ENCODE assay signal across 22 mouse cellular contexts in genomic region chr4:70335444-70336144, GRCm38 (mm10).
DNase-seq lines count a peak whose midpoint lies in the region; ATAC-seq and TF ChIP-seq lines count a peak whose summit lies in the region.
"Had no signal": no experiment of that assay in that cellular context is flagged by ENCODE, and none has a peak within 500 bp of the region (broad histone marks: within the 10 kb centered on the region; RNA-seq: fewer than 3 reads in every experiment).

No protein-coding gene starts in this region.

- 38% methylated on average over 11 of the region's 11 CpGs for WGBS in forebrain, embryonic 15.5 days
- 54% methylated on average over 11 of the region's 11 CpGs for WGBS in forebrain, embryonic 13.5 days
- 53% methylated on average over 11 of the region's 11 CpGs for WGBS in hindbrain, postnatal 0 days

- no peaks in the 10 kb centered on the region for H3K9me3 ChIP-seq in forebrain, embryonic 15.5 days
- no peaks in the 10 kb centered on the region for H3K9me3 ChIP-seq in forebrain, embryonic 13.5 days (replicated peaks)
- H3K9me3 ChIP-seq in hindbrain, postnatal 0 days (ENCODE audit: low read length) = no peaks in the 10 kb centered on the region
- H3K9me3 ChIP-seq: embryonic facial prominence, embryonic 12.5 days; G1E; heart, embryonic 15.5 days; limb, embryonic 10.5 days; megakaryocyte, embryonic 14.5 days had no signal

- H3K4me3 ChIP-seq in forebrain, embryonic 15.5 days = no peak overlapping the region
- no peak overlapping the region for H3K4me3 ChIP-seq in forebrain, embryonic 13.5 days
- no peak overlapping the region for H3K4me3 ChIP-seq in layer of hippocampus, adult 2 months
- no peak overlapping the region for H3K4me3 ChIP-seq in hindbrain, postnatal 0 days (ENCODE audit: low read length)
- H3K4me3 ChIP-seq: embryonic facial prominence, embryonic 12.5 days; erythroblast, embryonic 14.5 days; heart, adult 2 months; heart, embryonic 15.5 days; limb, embryonic 10.5 days; megakaryocyte, embryonic 14.5 days; myocyte had no signal

- no peaks in the 10 kb centered on the region; the same call in 1 of the 2 replicates for H3K36me3 ChIP-seq in forebrain, embryonic 15.5 days
- peaks cover 22% of the 10 kb centered on the region for H3K36me3 ChIP-seq in forebrain, embryonic 13.5 days (ENCODE audit: poor library complexity, severe bottlenecking)
- no peaks in the 10 kb centered on the region for H3K36me3 ChIP-seq in hindbrain, postnatal 0 days (ENCODE audit: insufficient read depth, low read length)
- H3K36me3 ChIP-seq: heart, embryonic 15.5 days had no signal

- H3K4me2 ChIP-seq in forebrain, embryonic 15.5 days (replicated peaks) = no peak overlapping the region
- no peak overlapping the region for H3K4me2 ChIP-seq in forebrain, embryonic 13.5 days
- no peak overlapping the region for H3K4me2 ChIP-seq in hindbrain, postnatal 0 days (ENCODE audit: low read depth, low read length)
- H3K4me2 ChIP-seq: embryonic facial prominence, embryonic 12.5 days; heart, embryonic 15.5 days had no signal

- no peak for DNase-seq in layer of hippocampus, adult 2 months (ENCODE audit: low spot score in 2 of 2)
- DNase-seq in layer of hippocampus, postnatal 14 days (ENCODE audit: low spot score in 2 of 2) = no peak
- peak; percentile 22 for DNase-seq in brain, embryonic 14.5 days (ENCODE audit: low read depth)
- peak; percentile 24 for DNase-seq in hindbrain, postnatal 0 days (ENCODE audit: low spot score)
- no peak for DNase-seq in kidney, postnatal 4 days
- no peak for DNase-seq in right cerebral cortex, postnatal 14 days
- DNase-seq: cerebellum, adult 9-10 months; gastrocnemius, postnatal 14 days; heart, adult 2 months; kidney, adult 11 months; liver, postnatal 0 days; retina, postnatal 1 day; thymus, postnatal 14 days had no signal

- no peak overlapping the region for H3K9ac ChIP-seq in forebrain, embryonic 15.5 days (replicated peaks)
- H3K9ac ChIP-seq in forebrain, embryonic 13.5 days = no peak overlapping the region
- H3K9ac ChIP-seq in hindbrain, postnatal 0 days (replicated peaks; ENCODE audit: low read length) = no peak overlapping the region
- H3K9ac ChIP-seq: embryonic facial prominence, embryonic 12.5 days; heart, embryonic 15.5 days; liver, postnatal 0 days had no signal

- TF ChIP-seq POLR2A in brain, embryonic 14.5 days (IDR thresholded peaks at IDR 0.05; ENCODE audit: borderline replicate concordance, extremely low read depth, insufficient read depth, insufficient read length, poor library complexity, severe bottlenecking) = no peak

- no peak for TF ChIP-seq CTCF in layer of hippocampus, adult 2 months (conservative IDR thresholded peaks at IDR 0.05)
- TF ChIP-seq CTCF in brain, embryonic 14.5 days (IDR thresholded peaks at IDR 0.05; ENCODE audit: borderline replicate concordance, extremely low read depth, insufficient read depth, insufficient read length) = no peak
- no peak for TF ChIP-seq CTCF in hindbrain, postnatal 0 days (IDR thresholded peaks at IDR 0.05; ENCODE audit: low read depth)

- 0 out of 2 replicates have a peak, but pooled peaks cover 4% of the 10 kb centered on the region for H3K4me1 ChIP-seq in forebrain, embryonic 15.5 days
- peaks cover 6% of the 10 kb centered on the region for H3K4me1 ChIP-seq in forebrain, embryonic 13.5 days
- H3K4me1 ChIP-seq in hindbrain, postnatal 0 days (ENCODE audit: insufficient read depth, low read length) = no peaks in the 10 kb centered on the region; the same call in 1 of the 2 replicates
- H3K4me1 ChIP-seq: embryonic facial prominence, embryonic 12.5 days; limb, embryonic 10.5 days; megakaryocyte, embryonic 14.5 days had no signal

- no peak overlapping the region for H3K27ac ChIP-seq in forebrain, embryonic 15.5 days (replicated peaks)
- H3K27ac ChIP-seq in forebrain, embryonic 13.5 days = no peak overlapping the region
- peak overlapping the region; percentile 59 for H3K27ac ChIP-seq in layer of hippocampus, adult 2 months
- H3K27ac ChIP-seq in hindbrain, postnatal 0 days = peak overlapping the region; percentile 17; the same call in 1 of the 2 replicates
- H3K27ac ChIP-seq: embryonic facial prominence, embryonic 12.5 days; heart, adult 2 months; heart, embryonic 15.5 days; limb, embryonic 10.5 days had no signal

- 0 out of 2 replicates have a peak, but pooled peaks have one; percentile 32 for ATAC-seq in forebrain, embryonic 15.5 days (replicated peaks)
- no peak for ATAC-seq in forebrain, embryonic 13.5 days
- 0 out of 2 replicates have a peak, but pooled peaks have one; percentile 21 for ATAC-seq in hindbrain, postnatal 0 days

- no peaks in the 10 kb centered on the region for H3K27me3 ChIP-seq in forebrain, embryonic 15.5 days
- H3K27me3 ChIP-seq in forebrain, embryonic 13.5 days = no peaks in the 10 kb centered on the region
- no peaks in the 10 kb centered on the region for H3K27me3 ChIP-seq in hindbrain, postnatal 0 days (ENCODE audit: insufficient read depth, low read length)
- H3K27me3 ChIP-seq: embryonic facial prominence, embryonic 12.5 days; heart, embryonic 15.5 days; megakaryocyte, embryonic 14.5 days had no signal

Comparison
In these comparisons a context has a peak if more than half of its experiments do, and no peak if none do; other contexts are left out.
1. H3K27ac ChIP-seq: peak in layer of hippocampus, adult 2 months (single experiment) and hindbrain, postnatal 0 days (single experiment); none in forebrain, embryonic 15.5 days (single experiment) and forebrain, embryonic 13.5 days (single experiment).
2. DNase-seq: peak in brain, embryonic 14.5 days (single experiment) and hindbrain, postnatal 0 days (single experiment); none in layer of hippocampus, adult 2 months (0 of 2), layer of hippocampus, postnatal 14 days (0 of 2), kidney, postnatal 4 days (0 of 2) and right cerebral cortex, postnatal 14 days (single experiment).